Mouse (Mus musculus): Measurements from ENCODE around the gene Cacna2d3. TPM values are rescaled to one million over a fixed set of nuclear protein-coding genes. Genes with fewer than 3 reads are reported as not detected.
A peak's percentile ranks its signal among the peaks of the same experiment; 100 is the strongest.

Gene Cacna2d3
- total and polyA plus RNA-seq, 2 experiments from 2014 or later = 24.0 to 32.8 TPM

DNA sequence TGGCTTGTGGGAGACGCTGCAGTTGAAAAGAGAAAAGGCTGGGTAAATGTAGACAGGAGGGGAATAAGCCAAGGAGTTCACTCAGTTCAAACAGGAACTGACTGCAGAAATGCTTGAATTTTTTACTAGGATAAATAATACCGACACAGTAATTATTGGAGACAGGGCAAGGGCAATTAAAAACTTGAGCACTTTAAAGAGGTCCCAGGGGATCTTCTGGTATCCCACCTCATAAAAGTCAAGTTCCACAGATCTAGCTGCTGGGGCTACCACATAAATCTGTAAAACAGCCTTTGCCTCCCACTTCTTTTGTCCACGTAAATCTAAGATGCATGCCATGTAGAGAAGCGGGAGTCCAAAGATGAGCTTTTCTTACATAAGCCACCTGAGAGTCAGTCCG is 109.2 kb downstream of the Cacna2d3 start:
- Histone ChIP-seq H3K9me3 (ENCODE audit: low read length) (no peaks in the 10 kb centered on the region), H3K36me3 (ENCODE audit: insufficient read depth, low read length) (no peaks in the 10 kb centered on the region), H3K4me2 (ENCODE audit: low read depth, low read length, poor library complexity, severe bottlenecking) (no peak overlapping the region), H3K9ac (replicated peaks; ENCODE audit: low read length, poor library complexity, severe bottlenecking) (no peak overlapping the region), H3K27ac (ENCODE audit: low read depth, low read length) (no peak overlapping the region), H3K27me3 (ENCODE audit: insufficient read depth, low read length) (no peaks in the 10 kb centered on the region), H3K4me1 (ENCODE audit: insufficient read depth, low read length) (no peaks in the 10 kb centered on the region), H3K4me3 (ENCODE audit: low read depth, low read length) (no peak overlapping the region)
- DNase-seq (ENCODE audit: low spot score) (no peak), ATAC-seq (ENCODE audit: low FRiP score) (no peak)
- 78% methylated on average over 5 of the region's 5 CpGs for WGBS
- no peak for TF ChIP-seq CTCF (IDR thresholded peaks at IDR 0.05)

GRCm38 (mm10) chr14:29608761-29609160 is 112.9 kb downstream of the Cacna2d3 start:
- no peak overlapping the region for H3K4me2 ChIP-seq (ENCODE audit: low read depth, low read length, poor library complexity, severe bottlenecking)
- 59% methylated on average over 6 of the region's 6 CpGs for WGBS
- no peak for ATAC-seq (ENCODE audit: low FRiP score)

DNA sequence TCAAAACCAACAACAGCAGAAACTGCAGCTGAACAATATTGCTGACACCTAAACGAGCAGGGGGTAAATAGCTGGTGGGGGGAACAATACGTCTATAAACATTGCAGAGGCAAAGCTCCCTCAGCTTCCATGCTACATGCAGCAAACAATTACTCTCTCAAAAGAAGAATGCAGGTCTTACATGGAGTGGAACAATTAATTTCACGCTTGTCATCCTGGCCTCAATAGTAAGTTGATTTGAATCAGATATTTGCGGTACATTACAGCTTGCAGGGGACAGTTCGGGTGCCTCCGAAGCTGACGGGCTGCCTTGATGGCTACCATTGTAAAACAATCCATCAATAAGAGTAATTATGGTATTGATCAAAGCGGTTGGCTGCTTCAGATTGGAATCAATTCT is 122.2 kb downstream of the Cacna2d3 start:
- Histone ChIP-seq H3K9ac (replicated peaks; ENCODE audit: low read length, poor library complexity, severe bottlenecking) (no peak overlapping the region), H3K4me2 (ENCODE audit: low read depth, low read length, poor library complexity, severe bottlenecking) (no peak overlapping the region)
- WGBS = 36% methylated on average over 8 of the region's 8 CpGs

More at GRCm38 (mm10) chr14:29608761-29609160, 112.9 kb downstream of the Cacna2d3 start:
- DNase-seq (ENCODE audit: low spot score) = peak; percentile 35
- no peaks in the 10 kb centered on the region for H3K27me3 ChIP-seq (ENCODE audit: insufficient read depth, low read length)
- H3K27ac ChIP-seq (ENCODE audit: low read depth, low read length) = no peak overlapping the region
- no peak for TF ChIP-seq CTCF (IDR thresholded peaks at IDR 0.05)
- H3K4me1 ChIP-seq (ENCODE audit: insufficient read depth, low read length) = no peaks in the 10 kb centered on the region
- no peaks in the 10 kb centered on the region for H3K9me3 ChIP-seq (ENCODE audit: low read length)
- no peak overlapping the region for H3K9ac ChIP-seq (replicated peaks; ENCODE audit: low read length, poor library complexity, severe bottlenecking)
- H3K36me3 ChIP-seq (ENCODE audit: insufficient read depth, low read length) = no peaks in the 10 kb centered on the region
- no peak overlapping the region for H3K4me3 ChIP-seq (ENCODE audit: low read depth, low read length)

DNA sequence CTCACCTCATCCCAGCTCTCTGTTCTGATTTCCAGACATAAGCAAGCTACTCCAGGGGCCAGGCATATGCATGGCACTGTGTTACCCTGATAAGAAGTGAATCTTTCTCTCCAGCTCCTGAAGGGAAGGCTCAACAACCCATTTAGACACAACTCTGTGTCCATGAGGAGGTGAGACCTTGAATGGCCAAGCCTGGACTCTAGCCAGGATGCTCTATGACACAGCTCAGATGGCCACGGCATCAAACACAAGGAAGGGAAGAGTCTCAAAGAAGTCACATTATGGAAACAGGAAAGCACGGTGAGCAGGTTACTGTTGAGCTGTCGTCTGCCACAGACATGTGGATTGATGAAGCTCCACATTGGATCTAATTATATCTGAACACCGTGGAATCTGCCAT is 128.8 kb downstream of the Cacna2d3 start:
- TF ChIP-seq CTCF (IDR thresholded peaks at IDR 0.05) = no peak
- DNase-seq (ENCODE audit: low spot score) (no peak), ATAC-seq (ENCODE audit: low FRiP score) (no peak)
- H3K9ac ChIP-seq (replicated peaks; ENCODE audit: low read length, poor library complexity, severe bottlenecking) = no peak overlapping the region
- no peaks in the 10 kb centered on the region for H3K9me3 ChIP-seq (ENCODE audit: low read length)
- H3K27ac ChIP-seq (ENCODE audit: low read depth, low read length) = no peak overlapping the region
- no peaks in the 10 kb centered on the region for H3K4me1 ChIP-seq (ENCODE audit: insufficient read depth, low read length)
- no peaks in the 10 kb centered on the region for H3K36me3 ChIP-seq (ENCODE audit: insufficient read depth, low read length)
- H3K4me3 ChIP-seq (ENCODE audit: low read depth, low read length) = no peak overlapping the region
- H3K27me3 ChIP-seq (ENCODE audit: insufficient read depth, low read length) = no peaks in the 10 kb centered on the region
- 78% methylated on average over 4 of the region's 4 CpGs for WGBS
- no peak overlapping the region for H3K4me2 ChIP-seq (ENCODE audit: low read depth, low read length, poor library complexity, severe bottlenecking)

More for the DNA sequence above, 122.2 kb downstream of the Cacna2d3 start:
- H3K9me3 ChIP-seq (ENCODE audit: low read length) = no peaks in the 10 kb centered on the region
- ATAC-seq (ENCODE audit: low FRiP score) (no peak), DNase-seq (ENCODE audit: low spot score) (no peak)
- no peaks in the 10 kb centered on the region for H3K36me3 ChIP-seq (ENCODE audit: insufficient read depth, low read length)
- no peak for TF ChIP-seq CTCF (IDR thresholded peaks at IDR 0.05)
- no peaks in the 10 kb centered on the region for H3K27me3 ChIP-seq (ENCODE audit: insufficient read depth, low read length)
- H3K4me3 ChIP-seq (ENCODE audit: low read depth, low read length) = no peak overlapping the region
- no peak overlapping the region for H3K27ac ChIP-seq (ENCODE audit: low read depth, low read length)
- no peaks in the 10 kb centered on the region for H3K4me1 ChIP-seq (ENCODE audit: insufficient read depth, low read length)

- no peaks in the 10 kb centered on the region for H3K9me3 ChIP-seq (ENCODE audit: low read length)
- WGBS = 91% methylated on average over 9 of the region's 9 CpGs
- DNase-seq (ENCODE audit: low spot score) (no peak), ATAC-seq (ENCODE audit: low FRiP score) (no peak)
- H3K27ac ChIP-seq (ENCODE audit: low read depth, low read length) = no peak overlapping the region
- no peaks in the 10 kb centered on the region for H3K4me1 ChIP-seq (ENCODE audit: insufficient read depth, low read length)
- TF ChIP-seq CTCF (IDR thresholded peaks at IDR 0.05) = no peak
- no peak overlapping the region for H3K9ac ChIP-seq (replicated peaks; ENCODE audit: low read length, poor library complexity, severe bottlenecking)
- no peak overlapping the region for H3K4me3 ChIP-seq (ENCODE audit: low read depth, low read length)
- no peaks in the 10 kb centered on the region for H3K27me3 ChIP-seq (ENCODE audit: insufficient read depth, low read length)
- no peaks in the 10 kb centered on the region for H3K36me3 ChIP-seq (ENCODE audit: insufficient read depth, low read length)
- no peak overlapping the region for H3K4me2 ChIP-seq (ENCODE audit: low read depth, low read length, poor library complexity, severe bottlenecking)
These were observed 132.0 kb downstream of the Cacna2d3 start for GRCm38 (mm10) chr14:29589628-29590027.

DNA sequence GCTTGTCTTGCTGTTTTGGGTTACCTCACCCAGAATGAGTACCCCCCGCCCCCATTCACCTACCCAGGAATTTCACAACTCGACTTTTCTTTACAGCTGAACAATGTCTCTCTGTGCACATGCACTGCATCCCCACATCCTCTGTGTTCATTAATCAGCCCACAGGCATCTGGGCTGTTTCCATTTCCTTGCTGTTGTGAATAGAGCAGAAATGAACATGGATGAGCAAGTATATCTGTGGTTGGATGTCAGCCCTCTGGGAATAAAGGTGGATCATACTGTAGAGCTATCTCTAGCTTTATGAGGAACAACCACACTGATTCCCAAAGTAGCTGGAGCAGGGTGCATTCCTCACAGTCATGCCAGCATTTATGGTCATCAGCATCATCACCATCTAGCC is 139.7 kb downstream of the Cacna2d3 start:
- H3K27ac ChIP-seq (ENCODE audit: low read depth, low read length) = no peak overlapping the region
- no peaks in the 10 kb centered on the region for H3K36me3 ChIP-seq (ENCODE audit: insufficient read depth, low read length)
- 64% methylated on average over 2 of the region's 2 CpGs for WGBS
- H3K4me1 ChIP-seq (ENCODE audit: insufficient read depth, low read length) = no peaks in the 10 kb centered on the region
- TF ChIP-seq CTCF (IDR thresholded peaks at IDR 0.05) = no peak
- H3K9ac ChIP-seq (replicated peaks; ENCODE audit: low read length, poor library complexity, severe bottlenecking) = no peak overlapping the region
- H3K4me3 ChIP-seq (ENCODE audit: low read depth, low read length) = no peak overlapping the region
- ATAC-seq (ENCODE audit: low FRiP score) (no peak), DNase-seq (ENCODE audit: low spot score) (no peak)
- no peaks in the 10 kb centered on the region for H3K27me3 ChIP-seq (ENCODE audit: insufficient read depth, low read length)
- no peak overlapping the region for H3K4me2 ChIP-seq (ENCODE audit: low read depth, low read length, poor library complexity, severe bottlenecking)
- H3K9me3 ChIP-seq (ENCODE audit: low read length) = no peaks in the 10 kb centered on the region

All from midbrain, postnatal 0 days (tissue).